Mouse (Mus musculus) MEL (cell line): ENCODE results near the gene Klk1b3.

Source experiments
- CHD1 ChIP-seq: IDR thresholded peaks from 2 replicates; pipeline ENCODE4 v1.6.1; 2012; ENCODE audit warnings: low read depth, mild to moderate bottlenecking, inconsistent platforms, low read length, improper control_type of control experiment
- CHD2 ChIP-seq: IDR thresholded peaks from 2 replicates; pipeline ENCODE4 v1.6.1; 2011; ENCODE audit warnings: low read length, improper control_type of control experiment
- ETS1 ChIP-seq: IDR thresholded peaks from 2 replicates; pipeline ENCODE4 v1.6.1; 2012; ENCODE audit warnings: low read depth, mild to moderate bottlenecking, inconsistent platforms, low read length, improper control_type of control experiment, moderate library complexity
- POLR2AphosphoS2 ChIP-seq: IDR thresholded peaks from 2 replicates; pipeline ENCODE4 v1.6.1; 2011; ENCODE audit warnings: low read length, improper control_type of control experiment

DNA sequence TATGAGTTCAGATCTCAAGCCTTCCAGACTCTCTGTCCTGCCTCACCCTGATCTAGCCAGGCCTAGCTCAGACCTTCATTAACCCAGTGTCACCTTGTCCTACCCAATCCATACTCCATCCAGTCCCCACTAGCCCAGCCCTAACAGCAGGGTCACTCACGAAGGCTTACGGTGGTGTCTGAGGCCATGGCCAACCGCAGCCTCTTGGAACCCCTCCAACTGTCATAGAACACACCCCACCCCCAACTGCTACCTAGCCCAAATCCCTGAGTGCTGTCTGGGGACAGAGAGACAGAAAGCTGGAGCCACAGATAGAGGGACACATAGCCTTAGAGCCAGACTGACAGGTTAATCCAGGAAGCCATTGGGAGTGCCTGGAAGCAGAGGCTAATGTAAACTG lies 37.9 kb downstream of the Klk1b3 start, which contains the start of gene Gm36864:
- TF ChIP-seq CHD2 (no peak), ETS1 (no peak), CHD1 (no peak), POLR2AphosphoS2 (no peak)
